Mouse (Mus musculus) C2C12 (cell line): ENCODE data around the gene Vmn1r47. TPM values are rescaled to one million over a fixed set of nuclear protein-coding genes. Genes with fewer than 3 reads are reported as not detected.
"Not testable (repeated sequence)": the region's sequence is repeated elsewhere in the genome, so short reads cannot be mapped to it uniquely, and the experiment has no call there.

Experiments
- H3K27me3 ChIP-seq: one replicate; pipeline ENCODE4 v1.6.1; 2011; ENCODE audit not compliant: control insufficient read depth, insufficient read depth, insufficient read length
- H3K36me3 ChIP-seq: one replicate; pipeline ENCODE4 v1.6.1; 2011; ENCODE audit not compliant: control insufficient read depth, insufficient read depth
- H3K4me3 ChIP-seq: one replicate; pipeline ENCODE4 v1.5.1; 2011; ENCODE audit warnings: mild to moderate bottlenecking, control low read depth; ENCODE audit not compliant: poor library complexity, insufficient read depth, severe bottlenecking
- H3K79me2 ChIP-seq: one replicate; pipeline ENCODE4 v1.6.1; 2011; ENCODE audit not compliant: control insufficient read depth, insufficient read depth
- H3K79me3 ChIP-seq: one replicate; pipeline ENCODE4 v1.6.1; 2011; ENCODE audit warnings: low read depth, control low read depth
- H3ac ChIP-seq: one replicate; pipeline ENCODE3; 2011; ENCODE audit warnings: low read depth; ENCODE audit not compliant: control insufficient read depth, insufficient read length
- CEBPB ChIP-seq: IDR thresholded peaks from one replicate; pipeline ENCODE4 v1.6.1; 2011; ENCODE audit warnings: low read depth, mild to moderate bottlenecking, control low read depth, moderate library complexity
- CTCF ChIP-seq: IDR thresholded peaks from one replicate; pipeline ENCODE4 v1.5.1; 2011; ENCODE audit not compliant: control insufficient read depth, insufficient read depth, insufficient read length
- FOSL1 ChIP-seq: IDR thresholded peaks from one replicate; pipeline ENCODE4 v1.8.0; 2011; ENCODE audit warnings: mild to moderate bottlenecking, low read length; ENCODE audit not compliant: poor library complexity, insufficient read depth, severe bottlenecking
- MAX ChIP-seq: IDR thresholded peaks from one replicate; pipeline ENCODE4 v1.6.1; 2011; ENCODE audit warnings: mild to moderate bottlenecking, control low read depth
- MYOD1 ChIP-seq: IDR thresholded peaks from one replicate; pipeline ENCODE4 v1.6.1; 2011; ENCODE audit warnings: low read depth; ENCODE audit not compliant: control insufficient read depth, insufficient read length
- MYOG ChIP-seq: IDR thresholded peaks from one replicate; pipeline ENCODE4 v1.6.1; 2011; ENCODE audit not compliant: control insufficient read depth, insufficient read length; ENCODE audit errors: extremely low read depth
- USF1 ChIP-seq: IDR thresholded peaks from one replicate; pipeline ENCODE4 v1.6.1; 2011; ENCODE audit warnings: low read depth, mild to moderate bottlenecking, control low read depth, moderate library complexity
- long read RNA-seq, 2 experiments: library from polyadenylated mRNA; unstranded; transcript quantifications; one replicate each; pipeline ENCODE4 v2.0.0; 2019 to 2020
- polyA plus RNA-seq: library from polyadenylated mRNA; unstranded; fragments of >200 nt; fragmentation: generic; extraction: Trizol; gene quantifications from one replicate; pipeline ENCODE4 v1.2.1, GENCODE M21; 2012; ENCODE audit warnings: missing spikeins

Vmn1r47 gene
- not detected for polyA plus RNA-seq
- long read RNA-seq, experiment 1, result 0 reads
- long read RNA-seq, experiment 2, result 0 reads

GRCm38 (mm10) chr6:90015847-90016246, at the start of gene Vmn1r47:
TSS of gene Vmn1r47 (plus strand) at chr6:90016147.
- H3K79me2 ChIP-seq, H3K79me3 ChIP-seq, H3K4me3 ChIP-seq, H3K27me3 ChIP-seq, H3ac ChIP-seq, H3K36me3 ChIP-seq: not testable (repeated sequence)

GRCm38 (mm10) chr6:89966341-89966740, 49.6 kb upstream of the Vmn1r47 start:
- H3K4me3 ChIP-seq, result no peak overlapping the region
- H3K79me3 ChIP-seq, result no peaks in the 10 kb centered on the region
- TF ChIP-seq CTCF, result no peak
- H3K79me2 ChIP-seq, result no peaks in the 10 kb centered on the region
- H3K27me3 ChIP-seq, result no peaks in the 10 kb centered on the region
- no peak overlapping the region for H3ac ChIP-seq
- no peaks in the 10 kb centered on the region for H3K36me3 ChIP-seq

GRCm38 (mm10) chr6:89969013-89969412, 46.9 kb upstream of the Vmn1r47 start, which contains the start of gene Vmn1r46:
TSS of gene Vmn1r46 (plus strand) at chr6:89969313.
- TF ChIP-seq CEBPB (no peak), MYOG (no peak), CTCF (no peak), MYOD1 (no peak), FOSL1 (no peak), USF1 (no peak), MAX (no peak)
- H3K36me3 ChIP-seq, result no peaks in the 10 kb centered on the region
- no peaks in the 10 kb centered on the region for H3K79me2 ChIP-seq
- H3K79me3 ChIP-seq, result no peaks in the 10 kb centered on the region
- H3K4me3 ChIP-seq, result no peak within 1 kb of the TSS
- H3ac ChIP-seq, result no peak within 1 kb of the TSS
- no peaks in the 10 kb centered on the region for H3K27me3 ChIP-seq

- no peaks in the 10 kb centered on the region for H3K36me3 ChIP-seq
- no peak for TF ChIP-seq CTCF
- TF ChIP-seq MYOG, result no peak
- TF ChIP-seq MAX, result no peak
- TF ChIP-seq FOSL1, result no peak
- TF ChIP-seq CEBPB, result no peak
- TF ChIP-seq MYOD1, result no peak
- no peak for TF ChIP-seq USF1
- H3K79me3 ChIP-seq, result no peaks in the 10 kb centered on the region
Measured at GRCm38 (mm10) chr6:89985989-89986388, 30.0 kb upstream of the Vmn1r47 start.

GRCm38 (mm10) chr6:90036741-90037140, 20.8 kb downstream of the Vmn1r47 start, which contains the start of gene Vmn1r48:
TSS of gene Vmn1r48 (minus strand) at chr6:90036841.
- H3K27me3 ChIP-seq, H3K79me2 ChIP-seq, H3K4me3 ChIP-seq, H3ac ChIP-seq, H3K36me3 ChIP-seq, H3K79me3 ChIP-seq: not testable (repeated sequence)

More at GRCm38 (mm10) chr6:89985989-89986388, 30.0 kb upstream of the Vmn1r47 start:
- Histone ChIP-seq H3K27me3 (no peaks in the 10 kb centered on the region), H3K79me2 (no peaks in the 10 kb centered on the region), H3K4me3 (no peak overlapping the region), H3ac (no peak overlapping the region)

Other genes with a start within 250 kb of the Vmn1r47 start
- gene Vmn1r42, start 139.7 kb upstream of the Vmn1r47 start, polyA plus RNA-seq, result not detected
- 0.04 TPM for gene Vmn1r43, start 139.7 kb upstream of the Vmn1r47 start, polyA plus RNA-seq
- not detected for gene Vmn1r44, start 132.5 kb upstream of the Vmn1r47 start, polyA plus RNA-seq
- gene Vmn1r45, start 75.5 kb upstream of the Vmn1r47 start, polyA plus RNA-seq, result not detected
- gene Vmn1r46, start 46.8 kb upstream of the Vmn1r47 start, polyA plus RNA-seq, result not detected
- gene Vmn1r48, start 20.7 kb downstream of the Vmn1r47 start, polyA plus RNA-seq, result not detected
- not detected for gene Vmn1r49, start 62.4 kb downstream of the Vmn1r47 start, polyA plus RNA-seq
- gene Vmn1r50, start 85.3 kb downstream of the Vmn1r47 start, polyA plus RNA-seq, result not detected
- not detected for gene Vmn1r51, start 106.4 kb downstream of the Vmn1r47 start, polyA plus RNA-seq
- not detected for gene Vmn1r52, start 158.7 kb downstream of the Vmn1r47 start, polyA plus RNA-seq
- gene V1ra8, start 186.6 kb downstream of the Vmn1r47 start, polyA plus RNA-seq, result not detected
- gene Vmn1r53, start 208.3 kb downstream of the Vmn1r47 start, polyA plus RNA-seq, result not detected
- gene Vmn1r54, start 230.2 kb downstream of the Vmn1r47 start, polyA plus RNA-seq, result not detected